Mouse (Mus musculus): ENCODE data around the gene Sun2. TPM values are rescaled to one million over a fixed set of nuclear protein-coding genes. Genes with fewer than 3 reads are reported as not detected.
A peak's percentile ranks its signal among the peaks of the same experiment; 100 is the strongest.

The Sun2 gene
- total RNA-seq (2021), result 10 to 100 TPM; 53.1 to 75.3 TPM
- long read RNA-seq, experiment 1, result 0 reads
- long read RNA-seq, experiment 2, partial matches to known transcripts, result 1 of 3 reads
- long read RNA-seq, experiment 2, other reads (novel, unspliced or antisense), result 2 of 3 reads

- DNase-seq (ENCODE audit: low spot score in 2 of 2), result peak; percentile 85 to 90
These were observed at the start of gene Sun2 for GRCm38 (mm10) chr15:79741921-79742705. Sun2 (minus strand) TSS chr15:79742536.

- peak; percentile 37 to 50 for DNase-seq (ENCODE audit: low spot score in 2 of 2)
These were observed 49.2 kb upstream of the Sun2 start for GRCm38 (mm10) chr15:79791502-79791901.

DNA sequence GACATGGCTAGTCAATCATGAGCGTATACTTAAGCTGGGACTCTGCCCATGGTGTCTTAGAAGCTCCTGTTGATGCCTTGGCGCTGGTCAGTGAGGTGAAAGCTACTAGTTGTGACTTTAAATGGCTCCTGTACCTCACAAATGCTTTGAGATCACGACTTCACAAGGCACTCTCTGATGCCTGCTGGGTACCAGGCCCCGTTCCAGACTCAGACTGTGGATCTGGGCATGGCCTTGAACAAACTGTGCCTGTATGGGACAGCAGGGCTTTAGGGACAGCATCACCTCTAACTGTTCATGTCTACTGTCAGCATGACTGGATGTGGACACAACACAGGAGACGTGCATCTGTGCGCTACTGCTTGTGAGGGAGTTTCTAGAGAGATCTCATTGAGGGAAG is 48.6 kb upstream of the Sun2 start:
- DNase-seq (ENCODE audit: low spot score in 2 of 2), result no peak

DNA sequence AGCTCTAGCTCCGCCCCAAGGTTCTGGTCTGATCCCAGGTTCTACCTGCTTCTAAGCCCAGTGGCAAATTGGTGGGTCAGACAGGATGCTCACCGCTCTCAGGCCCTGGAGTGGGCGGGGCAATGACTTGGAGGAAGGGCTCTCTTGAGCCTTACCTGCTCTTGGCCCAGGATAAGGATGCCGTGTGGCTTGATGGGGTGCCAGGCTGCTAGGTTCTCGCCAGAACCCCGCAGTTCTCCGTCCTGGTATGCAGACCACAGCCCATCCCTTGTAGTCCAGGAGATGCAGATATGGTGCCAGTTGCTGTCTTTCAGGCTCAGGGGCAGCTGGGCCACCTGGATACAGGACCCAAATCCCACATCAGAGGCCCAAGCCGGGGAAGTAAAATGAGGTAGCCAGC is 47.8 kb upstream of the Sun2 start:
- DNase-seq (ENCODE audit: low spot score in 2 of 2), result no peak

DNA sequence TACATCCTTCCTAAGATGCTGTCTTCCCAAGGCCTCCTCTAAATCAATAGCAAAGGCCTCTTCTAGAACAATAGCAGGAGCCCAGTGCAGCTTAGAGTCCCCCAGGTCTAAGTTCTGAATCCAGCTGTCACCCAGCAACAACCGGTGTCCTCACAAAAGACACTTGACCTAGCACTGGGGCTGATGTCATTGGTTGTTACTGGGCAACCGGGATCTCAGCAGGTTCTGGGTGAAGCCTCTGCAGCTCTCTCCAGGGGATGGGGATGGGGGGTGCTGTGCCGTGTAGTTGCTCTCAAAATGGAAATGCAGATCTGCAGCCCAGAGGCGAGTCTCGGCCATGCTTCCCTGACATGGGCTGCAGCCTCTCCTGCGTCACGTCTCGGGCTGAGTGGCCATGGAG is 45.5 kb upstream of the Sun2 start:
- no peak for DNase-seq (ENCODE audit: low spot score in 2 of 2)

GRCm38 (mm10) chr15:79785056-79785455 is 42.7 kb upstream of the Sun2 start:
- no peak for DNase-seq (ENCODE audit: low spot score in 2 of 2)

GRCm38 (mm10) chr15:79777749-79778148 is 35.4 kb upstream of the Sun2 start, which contains the start of gene Dnal4:
Dnal4 (minus strand) TSS chr15:79777849.
- no peak for DNase-seq (ENCODE audit: low spot score in 2 of 2)

GRCm38 (mm10) chr15:79775662-79776061 is 33.3 kb upstream of the Sun2 start:
- DNase-seq (ENCODE audit: low spot score in 2 of 2), result no peak

GRCm38 (mm10) chr15:79774117-79775027 is 32.0 kb upstream of the Sun2 start:
- DNase-seq (ENCODE audit: low spot score in 2 of 2), result peak; percentile 84 to 90

- no peak for DNase-seq (ENCODE audit: low spot score in 2 of 2)
These were observed 28.4 kb upstream of the Sun2 start for GRCm38 (mm10) chr15:79770629-79771240.

DNA sequence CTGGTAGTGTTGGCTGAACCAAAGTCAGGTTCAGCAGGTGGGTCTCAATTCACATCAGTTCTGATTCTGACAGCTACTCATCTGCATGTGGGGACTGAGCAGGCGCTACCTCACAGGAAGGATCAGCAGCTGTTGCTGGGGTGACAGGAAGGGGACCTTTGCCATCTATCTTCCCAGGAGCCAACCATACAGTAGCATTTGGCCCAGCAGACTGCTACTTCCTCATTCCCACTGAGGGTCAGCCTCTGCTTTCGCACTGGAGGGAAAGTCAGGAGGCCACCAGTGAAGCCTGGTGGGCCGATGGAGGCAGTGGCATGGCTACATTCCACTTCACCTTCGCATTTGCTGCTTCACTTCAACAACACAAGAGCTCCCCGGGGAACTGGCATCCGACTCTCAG is 26.0 kb upstream of the Sun2 start:
- no peak for DNase-seq (ENCODE audit: low spot score in 2 of 2)

GRCm38 (mm10) chr15:79767327-79767961 is 25.1 kb upstream of the Sun2 start:
- no peak for DNase-seq (ENCODE audit: low spot score in 2 of 2)

- no peak for DNase-seq (ENCODE audit: low spot score in 2 of 2)
These were observed 24.3 kb upstream of the Sun2 start for GRCm38 (mm10) chr15:79766586-79767071.

- DNase-seq (ENCODE audit: low spot score in 2 of 2), result no peak
These were observed 23.8 kb upstream of the Sun2 start for GRCm38 (mm10) chr15:79766168-79766567.

GRCm38 (mm10) chr15:79765361-79765760 is 23.0 kb upstream of the Sun2 start:
- no peak for DNase-seq (ENCODE audit: low spot score in 2 of 2)

- no peak for DNase-seq (ENCODE audit: low spot score in 2 of 2)
These were observed 22.4 kb upstream of the Sun2 start for GRCm38 (mm10) chr15:79764539-79765267.

DNA sequence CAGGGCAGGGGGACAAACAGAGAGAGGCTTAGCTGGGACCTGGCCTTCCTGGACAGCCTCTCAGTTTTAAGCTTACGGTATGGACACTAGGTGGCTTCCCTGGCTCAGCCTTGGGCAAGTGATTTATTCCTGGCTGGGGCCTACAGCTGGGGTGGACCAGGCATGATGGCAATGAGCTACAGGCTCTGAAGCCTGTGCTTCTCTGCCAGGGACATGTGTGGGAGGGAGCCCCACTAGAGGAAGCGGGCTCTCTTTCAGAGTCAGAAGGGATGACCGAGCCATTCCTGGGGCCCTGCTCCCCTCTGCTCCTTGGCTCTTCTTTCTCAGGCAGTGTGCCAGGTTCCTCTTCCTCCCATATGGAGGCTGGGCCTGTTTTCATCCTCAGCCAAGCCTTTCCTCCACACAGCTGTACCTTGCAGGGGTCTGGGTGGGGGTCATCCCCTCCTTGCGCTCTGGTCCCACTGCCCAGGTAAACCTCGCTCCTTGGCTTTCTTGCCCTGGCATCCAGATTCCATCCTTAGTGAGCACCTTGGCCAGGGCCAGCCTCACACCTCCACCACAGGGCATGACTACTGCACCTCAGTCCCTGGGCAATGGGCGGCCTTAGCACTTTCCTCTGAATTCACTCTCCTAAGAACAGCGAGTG is 21.4 kb upstream of the Sun2 start:
- DNase-seq (ENCODE audit: low spot score in 2 of 2), result no peak

GRCm38 (mm10) chr15:79763001-79763400 is 20.7 kb upstream of the Sun2 start:
- no peak for DNase-seq (ENCODE audit: low spot score in 2 of 2)

- DNase-seq (ENCODE audit: low spot score in 2 of 2), result no peak
These were observed 18.6 kb upstream of the Sun2 start for GRCm38 (mm10) chr15:79760956-79761355.

Measured in adrenal gland, adult 18-20 months (tissue).